Mouse (Mus musculus): ENCODE data around the gene Ybx2. TPM values are rescaled to one million over a fixed set of nuclear protein-coding genes. Genes with fewer than 3 reads are reported as not detected.
A peak's percentile ranks its signal among the peaks of the same experiment; 100 is the strongest.
"Not testable (repeated sequence)": the region's sequence is repeated elsewhere in the genome, so short reads cannot be mapped to it uniquely, and the experiment has no call there.

Gene Ybx2
- polyA plus RNA-seq, 1 experiment from 2014 or later = 2.0 TPM

- Histone ChIP-seq H3K9me3 (replicated peaks) (no peaks in the 10 kb centered on the region), H3K36me3 (peaks cover 14% of the 10 kb centered on the region), H3K4me3 (no peak overlapping the region), H3K4me1 (replicated peaks) (peaks cover 22% of the 10 kb centered on the region), H3K27ac (ENCODE audit: poor library complexity, severe bottlenecking) (peak overlapping the region; percentile 98; the same call in 1 of the 2 replicates), H3K4me2 (no peak overlapping the region), H3K9ac (no peak overlapping the region), H3K27me3 (replicated peaks) (no peaks in the 10 kb centered on the region)
- 66% methylated on average over 3 of the region's 3 CpGs for WGBS
- ATAC-seq (ENCODE audit: insufficient number of reproducible peaks, low FRiP score) = no peak
Measured at GRCm38 (mm10) chr11:69922796-69923195, 12.8 kb upstream of the Ybx2 start.

- 92% methylated on average over 2 of the region's 2 CpGs for WGBS
- H3K4me3 ChIP-seq = no peak overlapping the region
- 0 out of 2 replicates have a peak, but pooled peaks cover under 1% of the 10 kb centered on the region for H3K4me1 ChIP-seq (replicated peaks)
- ATAC-seq (ENCODE audit: insufficient number of reproducible peaks, low FRiP score) = no peak
- no peak overlapping the region for H3K4me2 ChIP-seq
- H3K9me3 ChIP-seq (replicated peaks) = no peaks in the 10 kb centered on the region
- H3K36me3 ChIP-seq = no peaks in the 10 kb centered on the region
- no peak overlapping the region for H3K27ac ChIP-seq (ENCODE audit: poor library complexity, severe bottlenecking)
- H3K9ac ChIP-seq = no peak overlapping the region
- H3K27me3 ChIP-seq (replicated peaks) = no peaks in the 10 kb centered on the region
Measured at GRCm38 (mm10) chr11:69927501-69927900, 8.1 kb upstream of the Ybx2 start.

- Histone ChIP-seq H3K4me1 (replicated peaks) (peaks cover 6% of the 10 kb centered on the region), H3K27me3 (replicated peaks) (no peaks in the 10 kb centered on the region), H3K4me3 (no peak overlapping the region), H3K36me3 (no peaks in the 10 kb centered on the region), H3K9ac (no peak overlapping the region), H3K27ac (ENCODE audit: poor library complexity, severe bottlenecking) (no peak overlapping the region), H3K4me2 (no peak overlapping the region), H3K9me3 (replicated peaks) (no peaks in the 10 kb centered on the region)
- no peak for ATAC-seq (ENCODE audit: insufficient number of reproducible peaks, low FRiP score)
- WGBS = 26% methylated on average over 4 of the region's 4 CpGs
Measured at GRCm38 (mm10) chr11:69929712-69930111, 5.9 kb upstream of the Ybx2 start.

GRCm38 (mm10) chr11:69930176-69930575 is 5.4 kb upstream of the Ybx2 start:
- 85% methylated on average over 8 of the region's 8 CpGs for WGBS
- H3K27ac ChIP-seq (ENCODE audit: poor library complexity, severe bottlenecking); H3K9me3 ChIP-seq (replicated peaks); H3K36me3 ChIP-seq; ATAC-seq (ENCODE audit: insufficient number of reproducible peaks, low FRiP score); H3K27me3 ChIP-seq (replicated peaks); H3K4me1 ChIP-seq (replicated peaks); H3K4me2 ChIP-seq; H3K9ac ChIP-seq; H3K4me3 ChIP-seq: not testable (repeated sequence)

- Histone ChIP-seq H3K4me3 (no peak overlapping the region), H3K36me3 (no peaks in the 10 kb centered on the region), H3K27ac (ENCODE audit: poor library complexity, severe bottlenecking) (no peak overlapping the region), H3K27me3 (replicated peaks) (0 out of 2 replicates have a peak, but pooled peaks cover 2% of the 10 kb centered on the region), H3K9me3 (replicated peaks) (no peaks in the 10 kb centered on the region), H3K4me2 (no peak overlapping the region), H3K9ac (no peak overlapping the region), H3K4me1 (replicated peaks) (peaks cover 9% of the 10 kb centered on the region)
- ATAC-seq (ENCODE audit: insufficient number of reproducible peaks, low FRiP score) = no peak
- 58% methylated on average over 3 of the region's 3 CpGs for WGBS
Measured at GRCm38 (mm10) chr11:69930967-69931537, 4.5 kb upstream of the Ybx2 start.

- no peak overlapping the region for H3K4me3 ChIP-seq
- no peaks in the 10 kb centered on the region for H3K36me3 ChIP-seq
- 60% methylated on average over 8 of the region's 8 CpGs for WGBS
- no peak overlapping the region for H3K4me2 ChIP-seq
- H3K27ac ChIP-seq (ENCODE audit: poor library complexity, severe bottlenecking) = no peak overlapping the region
- H3K4me1 ChIP-seq (replicated peaks) = peaks cover 16% of the 10 kb centered on the region
- no peak overlapping the region for H3K9ac ChIP-seq
- ATAC-seq (ENCODE audit: insufficient number of reproducible peaks, low FRiP score) = no peak
- H3K27me3 ChIP-seq (replicated peaks) = peaks cover 8% of the 10 kb centered on the region
- no peaks in the 10 kb centered on the region for H3K9me3 ChIP-seq (replicated peaks)
Measured at GRCm38 (mm10) chr11:69931769-69932168, 3.8 kb upstream of the Ybx2 start.

GRCm38 (mm10) chr11:69932254-69932653 is 3.3 kb upstream of the Ybx2 start:
- Histone ChIP-seq H3K9me3 (replicated peaks) (no peaks in the 10 kb centered on the region), H3K4me2 (no peak overlapping the region), H3K27me3 (replicated peaks) (peaks cover 13% of the 10 kb centered on the region), H3K4me1 (replicated peaks) (peaks cover 21% of the 10 kb centered on the region), H3K4me3 (no peak overlapping the region), H3K9ac (no peak overlapping the region), H3K27ac (ENCODE audit: poor library complexity, severe bottlenecking) (no peak overlapping the region), H3K36me3 (no peaks in the 10 kb centered on the region)
- ATAC-seq (ENCODE audit: insufficient number of reproducible peaks, low FRiP score) = no peak
- WGBS = 32% methylated on average over 3 of the region's 3 CpGs

GRCm38 (mm10) chr11:69933066-69933465 is 2.5 kb upstream of the Ybx2 start:
- 70% methylated on average over 4 of the region's 4 CpGs for WGBS
- no peaks in the 10 kb centered on the region for H3K9me3 ChIP-seq (replicated peaks)
- H3K4me1 ChIP-seq (replicated peaks) = peaks cover 28% of the 10 kb centered on the region
- H3K27me3 ChIP-seq (replicated peaks) = peaks cover 21% of the 10 kb centered on the region
- H3K9ac ChIP-seq = no peak overlapping the region
- H3K27ac ChIP-seq (ENCODE audit: poor library complexity, severe bottlenecking) = no peak overlapping the region
- H3K4me2 ChIP-seq = no peak overlapping the region
- H3K36me3 ChIP-seq = no peaks in the 10 kb centered on the region
- no peak for ATAC-seq (ENCODE audit: insufficient number of reproducible peaks, low FRiP score)
- no peak overlapping the region for H3K4me3 ChIP-seq

- Histone ChIP-seq H3K36me3 (no peaks in the 10 kb centered on the region), H3K27me3 (replicated peaks) (peaks cover 32% of the 10 kb centered on the region), H3K4me3 (no peak overlapping the region), H3K9me3 (replicated peaks) (no peaks in the 10 kb centered on the region), H3K9ac (0 out of 2 replicates have a peak overlapping the region, but pooled peaks have one; percentile 13), H3K27ac (ENCODE audit: poor library complexity, severe bottlenecking) (no peak overlapping the region), H3K4me2 (peak overlapping the region; percentile 59), H3K4me1 (replicated peaks) (peaks cover 28% of the 10 kb centered on the region)
- peak; percentile 31; the same call in 1 of the 2 replicates for ATAC-seq (ENCODE audit: insufficient number of reproducible peaks, low FRiP score)
- under 1% methylated on average over 18 of the region's 18 CpGs for WGBS
Measured at GRCm38 (mm10) chr11:69934169-69934568, 1.4 kb upstream of the Ybx2 start.

GRCm38 (mm10) chr11:69934681-69935080 is 915 bp upstream of the Ybx2 start:
- no peak for ATAC-seq (ENCODE audit: insufficient number of reproducible peaks, low FRiP score)
- Histone ChIP-seq H3K9me3 (replicated peaks) (no peaks in the 10 kb centered on the region), H3K4me3 (no peak overlapping the region), H3K4me2 (peak overlapping the region; percentile 59), H3K27me3 (replicated peaks) (peaks cover 37% of the 10 kb centered on the region), H3K36me3 (no peaks in the 10 kb centered on the region), H3K27ac (ENCODE audit: poor library complexity, severe bottlenecking) (no peak overlapping the region), H3K4me1 (replicated peaks) (peaks cover 28% of the 10 kb centered on the region), H3K9ac (no peak overlapping the region)
- WGBS = 14% methylated on average over 6 of the region's 6 CpGs

- peaks cover 48% of the 10 kb centered on the region for H3K27me3 ChIP-seq (replicated peaks)
- WGBS = 2% methylated on average over 30 of the region's 30 CpGs
- peak overlapping the region; percentile 59 for H3K4me3 ChIP-seq
- peaks cover 28% of the 10 kb centered on the region for H3K4me1 ChIP-seq (replicated peaks)
- H3K36me3 ChIP-seq = no peaks in the 10 kb centered on the region
- ATAC-seq (ENCODE audit: insufficient number of reproducible peaks, low FRiP score) = 0 out of 2 replicates have a peak, but pooled peaks have one; percentile 4
- no peak overlapping the region for H3K27ac ChIP-seq (ENCODE audit: poor library complexity, severe bottlenecking)
- H3K4me2 ChIP-seq = peak overlapping the region; percentile 98
- H3K9ac ChIP-seq = peak overlapping the region; percentile 75
- no peaks in the 10 kb centered on the region for H3K9me3 ChIP-seq (replicated peaks)
Measured at GRCm38 (mm10) chr11:69936156-69936555, 560 bp downstream of the Ybx2 start.

All from heart, embryonic 12.5 days (tissue).